Mouse (Mus musculus): ENCODE measurements around the gene Pde4b. TPM values are rescaled to one million over a fixed set of nuclear protein-coding genes. Genes with fewer than 3 reads are reported as not detected.
A peak's percentile ranks its signal among the peaks of the same experiment; 100 is the strongest.

Pde4b gene
- polyA plus RNA-seq, 1 experiment from 2014 or later = 14.6 TPM

- WGBS = 86% methylated on average over 1 of the region's 1 CpGs
- no peak overlapping the region for H3K27ac ChIP-seq (ENCODE audit: low read depth)
- H3K9ac ChIP-seq (ENCODE audit: low read length) = no peak overlapping the region
- H3K36me3 ChIP-seq (ENCODE audit: control insufficient read depth, insufficient read depth, low read length) = no peaks in the 10 kb centered on the region
- no peaks in the 10 kb centered on the region for H3K4me1 ChIP-seq (replicated peaks; ENCODE audit: control insufficient read depth, insufficient read depth, low read length)
- no peak overlapping the region for H3K4me2 ChIP-seq (ENCODE audit: low read length)
- H3K27me3 ChIP-seq (replicated peaks; ENCODE audit: control insufficient read depth, insufficient read depth, low read length) = no peaks in the 10 kb centered on the region
- DNase-seq (ENCODE audit: low spot score) (peak; percentile 36), ATAC-seq (replicated peaks; ENCODE audit: low FRiP score, low TSS enrichment, low read depth) (no peak)
- no peaks in the 10 kb centered on the region for H3K9me3 ChIP-seq (ENCODE audit: control insufficient read depth, low read length)
- H3K4me3 ChIP-seq (ENCODE audit: low read depth, low read length) = no peak overlapping the region
These were observed 450.9 kb downstream of the Pde4b start for GRCm38 (mm10) chr4:102538266-102538665.

GRCm38 (mm10) chr4:102538793-102539192 is 451.4 kb downstream of the Pde4b start:
- Histone ChIP-seq H3K27ac (ENCODE audit: low read depth) (no peak overlapping the region), H3K36me3 (ENCODE audit: control insufficient read depth, insufficient read depth, low read length) (no peaks in the 10 kb centered on the region), H3K9ac (ENCODE audit: low read length) (no peak overlapping the region), H3K4me1 (replicated peaks; ENCODE audit: control insufficient read depth, insufficient read depth, low read length) (no peaks in the 10 kb centered on the region), H3K27me3 (replicated peaks; ENCODE audit: control insufficient read depth, insufficient read depth, low read length) (no peaks in the 10 kb centered on the region), H3K9me3 (ENCODE audit: control insufficient read depth, low read length) (no peaks in the 10 kb centered on the region), H3K4me2 (ENCODE audit: low read length) (no peak overlapping the region), H3K4me3 (ENCODE audit: low read depth, low read length) (no peak overlapping the region)
- DNase-seq (ENCODE audit: low spot score) = no peak
- WGBS = 83% methylated on average over 2 of the region's 2 CpGs
- no peak for ATAC-seq (replicated peaks; ENCODE audit: low FRiP score, low TSS enrichment, low read depth)

GRCm38 (mm10) chr4:102539598-102540180 is 452.3 kb downstream of the Pde4b start:
- ATAC-seq (replicated peaks; ENCODE audit: low FRiP score, low TSS enrichment, low read depth) = no peak
- Histone ChIP-seq H3K27ac (ENCODE audit: low read depth) (no peak overlapping the region), H3K36me3 (ENCODE audit: control insufficient read depth, insufficient read depth, low read length) (no peaks in the 10 kb centered on the region), H3K4me2 (ENCODE audit: low read length) (no peak overlapping the region), H3K27me3 (replicated peaks; ENCODE audit: control insufficient read depth, insufficient read depth, low read length) (no peaks in the 10 kb centered on the region), H3K4me3 (ENCODE audit: low read depth, low read length) (no peak overlapping the region), H3K9me3 (ENCODE audit: control insufficient read depth, low read length) (no peaks in the 10 kb centered on the region), H3K4me1 (replicated peaks; ENCODE audit: control insufficient read depth, insufficient read depth, low read length) (no peaks in the 10 kb centered on the region), H3K9ac (ENCODE audit: low read length) (no peak overlapping the region)
- WGBS = 74% methylated on average over 5 of the region's 5 CpGs
- DNase-seq (ENCODE audit: low spot score) = no peak

- Histone ChIP-seq H3K9ac (ENCODE audit: low read length) (no peak overlapping the region), H3K27ac (ENCODE audit: low read depth) (no peak overlapping the region), H3K36me3 (ENCODE audit: control insufficient read depth, insufficient read depth, low read length) (no peaks in the 10 kb centered on the region), H3K27me3 (replicated peaks; ENCODE audit: control insufficient read depth, insufficient read depth, low read length) (no peaks in the 10 kb centered on the region), H3K4me3 (ENCODE audit: low read depth, low read length) (no peak overlapping the region), H3K4me2 (ENCODE audit: low read length) (no peak overlapping the region), H3K4me1 (replicated peaks; ENCODE audit: control insufficient read depth, insufficient read depth, low read length) (no peaks in the 10 kb centered on the region), H3K9me3 (ENCODE audit: control insufficient read depth, low read length) (no peaks in the 10 kb centered on the region)
- ATAC-seq (replicated peaks; ENCODE audit: low FRiP score, low TSS enrichment, low read depth) (no peak), DNase-seq (ENCODE audit: low spot score) (no peak)
- 81% methylated on average over 3 of the region's 3 CpGs for WGBS
These were observed 455.6 kb downstream of the Pde4b start for GRCm38 (mm10) chr4:102542976-102543375.

GRCm38 (mm10) chr4:102545226-102545625 is 457.9 kb downstream of the Pde4b start:
- Histone ChIP-seq H3K9me3 (ENCODE audit: control insufficient read depth, low read length) (no peaks in the 10 kb centered on the region), H3K27ac (ENCODE audit: low read depth) (no peak overlapping the region), H3K9ac (ENCODE audit: low read length) (no peak overlapping the region), H3K36me3 (ENCODE audit: control insufficient read depth, insufficient read depth, low read length) (no peaks in the 10 kb centered on the region), H3K27me3 (replicated peaks; ENCODE audit: control insufficient read depth, insufficient read depth, low read length) (no peaks in the 10 kb centered on the region), H3K4me1 (replicated peaks; ENCODE audit: control insufficient read depth, insufficient read depth, low read length) (no peaks in the 10 kb centered on the region), H3K4me2 (ENCODE audit: low read length) (no peak overlapping the region), H3K4me3 (ENCODE audit: low read depth, low read length) (no peak overlapping the region)
- DNase-seq (ENCODE audit: low spot score) (no peak), ATAC-seq (replicated peaks; ENCODE audit: low FRiP score, low TSS enrichment, low read depth) (no peak)
- WGBS = 84% methylated on average over 4 of the region's 4 CpGs

- DNase-seq (ENCODE audit: low spot score) = no peak
- no peaks in the 10 kb centered on the region for H3K9me3 ChIP-seq (ENCODE audit: control insufficient read depth, low read length)
- H3K27me3 ChIP-seq (replicated peaks; ENCODE audit: control insufficient read depth, insufficient read depth, low read length) = no peaks in the 10 kb centered on the region
- H3K9ac ChIP-seq (ENCODE audit: low read length) = no peak overlapping the region
- 61% methylated on average over 7 of the region's 7 CpGs for WGBS
- H3K4me1 ChIP-seq (replicated peaks; ENCODE audit: control insufficient read depth, insufficient read depth, low read length) = peaks cover 9% of the 10 kb centered on the region; the same call in 1 of the 2 replicates
- H3K36me3 ChIP-seq (ENCODE audit: control insufficient read depth, insufficient read depth, low read length) = no peaks in the 10 kb centered on the region
- no peak overlapping the region for H3K27ac ChIP-seq (ENCODE audit: low read depth)
- ATAC-seq (replicated peaks; ENCODE audit: low FRiP score, low TSS enrichment, low read depth) = no peak
- H3K4me2 ChIP-seq (ENCODE audit: low read length) = no peak overlapping the region
- no peak overlapping the region for H3K4me3 ChIP-seq (ENCODE audit: low read depth, low read length)
These were observed 468.2 kb downstream of the Pde4b start for GRCm38 (mm10) chr4:102555566-102555965.

- H3K9me3 ChIP-seq (ENCODE audit: control insufficient read depth, low read length) = no peaks in the 10 kb centered on the region
- no peak overlapping the region for H3K4me2 ChIP-seq (ENCODE audit: low read length)
- H3K36me3 ChIP-seq (ENCODE audit: control insufficient read depth, insufficient read depth, low read length) = no peaks in the 10 kb centered on the region
- 36% methylated on average over 2 of the region's 2 CpGs for WGBS
- H3K4me3 ChIP-seq (ENCODE audit: low read depth, low read length) = no peak overlapping the region
- DNase-seq (ENCODE audit: low spot score) (no peak), ATAC-seq (replicated peaks; ENCODE audit: low FRiP score, low TSS enrichment, low read depth) (no peak)
- no peak overlapping the region for H3K27ac ChIP-seq (ENCODE audit: low read depth)
- H3K4me1 ChIP-seq (replicated peaks; ENCODE audit: control insufficient read depth, insufficient read depth, low read length) = peaks cover 9% of the 10 kb centered on the region; the same call in 1 of the 2 replicates
- no peak overlapping the region for H3K9ac ChIP-seq (ENCODE audit: low read length)
- no peaks in the 10 kb centered on the region for H3K27me3 ChIP-seq (replicated peaks; ENCODE audit: control insufficient read depth, insufficient read depth, low read length)
These were observed 469.7 kb downstream of the Pde4b start for GRCm38 (mm10) chr4:102557006-102557405.

GRCm38 (mm10) chr4:102557508-102558220 is 470.3 kb downstream of the Pde4b start:
- peak overlapping the region; percentile 12; the same call in 1 of the 2 replicates for H3K27ac ChIP-seq (ENCODE audit: low read depth)
- ATAC-seq (replicated peaks; ENCODE audit: low FRiP score, low TSS enrichment, low read depth) = no peak

GRCm38 (mm10) chr4:102558328-102558727 is 471.0 kb downstream of the Pde4b start:
- no peaks in the 10 kb centered on the region for H3K27me3 ChIP-seq (replicated peaks; ENCODE audit: control insufficient read depth, insufficient read depth, low read length)
- H3K4me1 ChIP-seq (replicated peaks; ENCODE audit: control insufficient read depth, insufficient read depth, low read length) = peaks cover 9% of the 10 kb centered on the region; the same call in 1 of the 2 replicates
- ATAC-seq (replicated peaks; ENCODE audit: low FRiP score, low TSS enrichment, low read depth) = no peak
- WGBS = 24% methylated on average over 3 of the region's 3 CpGs
- no peaks in the 10 kb centered on the region for H3K9me3 ChIP-seq (ENCODE audit: control insufficient read depth, low read length)
- H3K9ac ChIP-seq (ENCODE audit: low read length) = no peak overlapping the region
- no peaks in the 10 kb centered on the region for H3K36me3 ChIP-seq (ENCODE audit: control insufficient read depth, insufficient read depth, low read length)
- no peak overlapping the region for H3K4me3 ChIP-seq (ENCODE audit: low read depth, low read length)
- H3K4me2 ChIP-seq (ENCODE audit: low read length) = no peak overlapping the region
- H3K27ac ChIP-seq (ENCODE audit: low read depth) = no peak overlapping the region
- no peak for DNase-seq (ENCODE audit: low spot score)

More at GRCm38 (mm10) chr4:102557508-102558220, 470.3 kb downstream of the Pde4b start:
- Histone ChIP-seq H3K4me2 (ENCODE audit: low read length) (no peak overlapping the region), H3K4me1 (replicated peaks; ENCODE audit: control insufficient read depth, insufficient read depth, low read length) (peaks cover 9% of the 10 kb centered on the region; the same call in 1 of the 2 replicates), H3K4me3 (ENCODE audit: low read depth, low read length) (no peak overlapping the region), H3K27me3 (replicated peaks; ENCODE audit: control insufficient read depth, insufficient read depth, low read length) (no peaks in the 10 kb centered on the region), H3K36me3 (ENCODE audit: control insufficient read depth, insufficient read depth, low read length) (no peaks in the 10 kb centered on the region), H3K9ac (ENCODE audit: low read length) (no peak overlapping the region), H3K9me3 (ENCODE audit: control insufficient read depth, low read length) (no peaks in the 10 kb centered on the region)
- no peak for DNase-seq (ENCODE audit: low spot score)
- 40% methylated on average over 9 of the region's 9 CpGs for WGBS

Data from intestine, embryonic 14.5 days (tissue).